Mouse (Mus musculus): Measurements from ENCODE around the gene Ccm2.
"Not testable (repeated sequence)": the region's sequence is repeated elsewhere in the genome, so short reads cannot be mapped to it uniquely, and the experiment has no call there.

The Ccm2 gene

GRCm38 (mm10) chr11:6546205-6547013 is at the start of gene Ccm2:
TSS of gene Ccm2 (plus strand) at chr11:6546887.
- DNase-seq, result peak; percentile 99

- no peak for DNase-seq
Observed at GRCm38 (mm10) chr11:6497311-6497948, 49.3 kb upstream of the Ccm2 start.

DNA sequence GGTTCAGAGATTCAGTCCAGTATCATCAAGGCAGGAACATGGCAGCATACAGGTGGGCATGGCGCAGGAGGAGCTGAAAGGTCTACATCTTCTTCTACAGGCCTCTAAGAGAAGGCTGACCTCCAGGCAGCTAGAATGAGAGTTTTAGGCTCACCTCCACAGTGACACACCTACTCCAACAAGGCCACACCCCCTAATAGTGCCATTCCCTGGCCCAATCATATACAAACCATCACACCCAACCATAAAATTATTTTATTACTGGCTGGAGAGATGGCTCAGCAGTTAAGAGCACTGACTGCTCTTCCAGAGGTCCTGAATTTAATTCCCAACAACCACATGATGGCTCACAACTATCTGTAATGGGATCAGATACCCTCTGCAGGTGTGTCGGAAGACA is 44.2 kb upstream of the Ccm2 start:
- no peak for DNase-seq

GRCm38 (mm10) chr11:6504226-6504625 is 42.5 kb upstream of the Ccm2 start:
- no peak for DNase-seq

DNA sequence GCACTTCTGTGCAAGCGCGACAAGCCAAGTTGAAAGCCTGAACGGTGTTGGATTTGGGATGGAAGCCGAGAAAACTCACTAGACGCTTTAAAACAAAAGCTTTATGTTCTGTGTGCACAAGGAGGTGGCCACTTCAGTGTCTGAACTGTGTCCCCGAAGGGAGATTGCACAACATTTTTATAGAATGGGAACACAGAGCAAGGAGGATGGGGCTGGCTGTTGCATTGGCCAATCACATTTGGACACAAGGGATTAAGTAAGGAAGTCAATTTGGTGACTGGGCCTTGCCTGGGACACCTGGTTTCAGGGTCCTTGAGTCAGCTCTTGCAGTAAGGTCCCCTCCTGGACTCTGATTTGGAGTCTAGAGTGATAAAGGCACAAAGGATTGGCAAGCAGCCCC is 42.0 kb upstream of the Ccm2 start:
- DNase-seq, result peak; percentile 18

- no peak for DNase-seq
Observed at GRCm38 (mm10) chr11:6506516-6506915, 40.2 kb upstream of the Ccm2 start.

DNA sequence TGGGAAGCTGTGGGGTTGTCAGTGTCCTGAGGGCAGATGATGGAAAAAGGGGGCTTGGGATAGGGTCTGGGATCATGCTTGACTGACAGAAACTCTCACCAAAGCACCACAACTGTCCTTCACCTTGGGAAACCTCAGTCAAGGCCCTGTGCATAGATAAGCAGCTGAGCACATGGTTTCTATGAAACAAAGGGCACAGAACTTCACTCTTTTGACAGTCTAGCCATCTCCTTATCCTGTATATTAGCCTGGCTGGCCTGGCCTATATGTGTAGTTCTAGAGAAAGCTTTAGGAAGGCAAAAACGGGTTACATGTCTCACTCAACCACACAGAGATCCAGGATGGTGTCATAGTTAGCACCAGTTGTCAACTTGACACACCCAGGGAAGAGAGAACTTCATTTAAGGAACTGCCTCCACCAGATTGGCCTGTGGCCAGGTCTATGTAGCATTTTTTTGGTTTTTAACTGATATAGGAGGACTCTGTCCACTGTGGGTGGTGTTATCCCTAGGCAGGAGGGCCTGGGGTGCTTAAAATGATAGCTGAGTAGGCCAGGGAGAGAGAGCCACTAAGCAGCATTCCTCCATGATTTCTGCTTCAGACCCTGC is 38.3 kb upstream of the Ccm2 start:
- DNase-seq, result no peak

- DNase-seq, result no peak
Observed at GRCm38 (mm10) chr11:6514837-6515236, 31.9 kb upstream of the Ccm2 start.

DNA sequence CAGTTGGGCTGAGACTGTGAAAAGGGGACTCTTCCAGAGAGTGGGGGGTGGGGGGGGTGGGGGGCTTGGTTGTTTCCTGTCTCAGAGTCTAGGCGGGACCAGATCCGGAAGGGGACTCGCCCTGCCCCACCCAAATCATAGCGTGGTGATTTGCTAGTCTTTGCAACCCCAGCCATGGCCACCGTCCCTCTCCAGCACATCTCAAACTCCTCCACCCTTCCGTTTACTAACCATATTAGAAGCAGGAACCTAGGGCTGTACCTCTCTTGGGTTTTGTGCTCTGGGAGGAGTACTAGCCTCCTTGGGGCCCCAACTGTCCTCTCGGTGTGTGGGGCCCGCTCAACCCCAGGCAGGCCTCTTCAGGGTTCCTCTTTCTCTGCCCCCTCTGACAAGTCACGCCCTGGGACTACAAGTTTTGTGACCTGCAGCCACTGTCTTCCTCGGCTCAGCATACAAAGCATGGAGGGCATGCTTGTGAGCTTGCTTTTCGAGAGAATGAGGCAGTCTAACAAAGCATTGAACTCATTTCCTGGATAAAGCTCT is 27.1 kb upstream of the Ccm2 start:
- no peak for DNase-seq

DNA sequence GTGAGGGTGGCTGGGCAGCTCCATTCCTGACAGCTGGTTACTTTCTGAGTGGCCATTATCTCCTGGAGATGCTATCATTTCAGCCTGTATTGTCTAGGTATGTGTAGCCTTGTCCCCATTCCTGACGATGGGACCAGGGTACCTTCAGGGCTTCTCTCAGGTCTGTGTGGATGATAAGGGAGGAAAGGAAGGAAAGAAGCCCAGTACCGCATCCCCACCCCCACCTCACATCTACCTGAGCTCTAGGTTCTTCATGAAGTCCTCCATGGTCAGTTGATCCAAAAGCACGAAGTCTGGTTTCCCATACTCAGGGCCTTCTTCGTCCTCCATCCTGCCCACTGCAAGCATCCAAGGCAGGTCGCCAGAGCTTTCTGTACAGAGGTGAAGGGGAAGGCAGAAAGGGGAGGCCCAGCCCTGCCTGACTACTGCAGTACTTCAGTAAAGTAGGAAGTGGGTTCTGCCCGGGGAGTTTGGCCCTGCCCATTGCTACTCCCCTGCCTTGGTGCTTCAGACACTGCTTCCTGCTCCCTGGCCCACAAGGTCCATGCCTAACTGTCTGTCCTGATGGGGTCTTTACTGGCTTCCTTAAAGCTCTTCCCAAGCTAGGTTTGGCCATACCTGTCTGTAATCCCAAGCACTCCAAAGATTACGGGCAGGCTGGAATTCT is 26.0 kb upstream of the Ccm2 start, which contains the start of gene Myo1g:
Gene Myo1g, minus strand, starts transcription at position 459 of the 667 bp plus-strand sequence.
- DNase-seq, result peak; percentile 38

DNA sequence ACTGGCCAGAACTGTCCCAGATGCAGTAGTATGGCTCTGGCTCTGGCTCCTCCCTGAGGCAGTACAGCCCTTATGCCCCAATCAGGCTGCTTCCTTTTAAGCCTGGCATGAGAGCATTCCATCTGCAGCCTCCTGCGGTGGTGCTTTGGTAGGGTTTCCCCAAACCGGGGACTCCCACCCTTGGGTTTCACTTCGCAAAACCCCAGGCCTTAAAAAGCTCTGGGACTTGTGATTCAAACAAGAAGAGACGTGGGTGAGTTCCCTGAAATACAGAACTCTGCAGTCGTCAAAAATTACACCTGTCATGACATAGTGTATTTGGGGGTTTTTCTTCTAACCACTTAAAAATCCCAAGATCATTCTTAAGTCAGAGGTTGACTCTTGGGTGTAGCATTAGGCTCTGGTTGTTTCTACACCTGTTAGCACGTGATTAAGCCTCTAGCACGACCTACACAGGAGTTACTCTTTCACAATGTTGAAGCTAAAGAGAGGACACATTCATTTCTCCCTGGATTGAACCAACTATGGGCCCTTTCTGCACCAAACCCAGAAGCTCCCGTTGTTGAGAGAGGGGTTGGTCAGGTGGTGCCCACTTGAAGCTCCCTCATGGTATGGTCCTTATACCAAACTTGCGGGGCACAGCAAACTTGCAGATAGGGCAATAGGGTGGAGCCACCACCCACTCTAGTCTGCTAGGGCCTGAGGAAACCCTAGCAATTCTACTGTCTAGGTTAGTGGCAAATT is 23.7 kb upstream of the Ccm2 start:
- DNase-seq, result no peak

GRCm38 (mm10) chr11:6523662-6524088 is 23.0 kb upstream of the Ccm2 start:
- no peak for DNase-seq

GRCm38 (mm10) chr11:6524165-6524879 is 22.4 kb upstream of the Ccm2 start:
- no peak for DNase-seq

GRCm38 (mm10) chr11:6524880-6525238 is 21.8 kb upstream of the Ccm2 start:
- DNase-seq, result no peak

DNA sequence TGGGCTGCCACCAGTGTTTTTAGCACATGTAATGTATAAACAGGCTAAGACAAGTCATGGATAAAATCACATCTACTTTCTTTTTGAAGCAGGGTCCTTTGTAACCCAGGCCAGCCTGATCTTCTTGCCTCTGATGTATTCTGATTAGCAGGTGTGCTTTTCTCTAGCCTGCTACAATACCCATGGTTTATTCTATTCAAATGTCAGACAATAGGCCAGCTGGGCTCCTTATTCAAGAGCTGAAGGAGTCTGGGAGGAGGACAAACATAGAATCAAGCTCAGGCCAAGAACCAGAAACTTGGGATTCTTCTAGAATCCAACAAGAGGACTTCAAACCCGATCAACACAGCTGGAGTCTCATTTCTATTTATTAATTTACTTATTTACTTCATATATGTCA is 21.4 kb upstream of the Ccm2 start:
- DNase-seq, result no peak

DNA sequence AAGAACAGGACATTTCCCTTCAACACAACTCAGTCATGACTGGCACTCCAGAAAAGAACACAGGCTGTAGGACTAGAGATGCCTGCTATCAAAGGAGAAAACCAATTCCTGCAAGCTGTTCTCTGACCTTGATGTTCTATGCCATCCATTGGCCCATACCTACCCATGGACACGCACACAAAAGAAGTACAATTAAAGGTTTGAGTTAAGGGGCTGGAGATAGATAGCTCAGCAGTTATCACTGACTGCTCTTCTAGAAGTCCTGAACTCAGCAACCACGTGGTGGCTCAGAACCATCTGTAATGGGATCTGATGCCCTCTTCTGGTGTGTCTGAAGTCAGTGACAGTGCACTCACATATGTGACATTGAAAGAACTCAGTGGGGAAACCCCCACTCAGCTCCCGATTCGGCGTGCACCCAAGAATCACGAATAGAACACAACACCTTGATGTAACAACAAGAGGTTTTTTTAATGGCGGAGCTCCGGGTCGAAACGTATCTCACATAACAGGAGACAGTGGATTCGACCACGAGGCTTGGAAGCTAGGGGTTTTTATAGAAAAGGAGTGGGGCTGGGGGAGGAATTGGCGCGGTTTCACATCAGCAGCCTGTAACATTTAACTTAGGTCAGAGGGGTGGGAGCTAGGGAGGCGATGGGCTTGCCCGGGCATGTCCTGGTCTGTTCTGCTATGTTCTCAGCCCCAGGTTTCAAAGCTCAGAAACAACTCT is 20.0 kb upstream of the Ccm2 start:
- DNase-seq, result not testable (repeated sequence)

GRCm38 (mm10) chr11:6527256-6528185 is 19.2 kb upstream of the Ccm2 start:
- DNase-seq, result no peak

- peak; percentile 97 for DNase-seq
Observed at GRCm38 (mm10) chr11:6528186-6529006, 18.3 kb upstream of the Ccm2 start.

GRCm38 (mm10) chr11:6529961-6530360 is 16.7 kb upstream of the Ccm2 start:
- DNase-seq, result no peak
